Mouse (Mus musculus): ENCODE measurements around the gene Tns3.

- no peak for TF ChIP-seq CTCF (IDR thresholded peaks at IDR 0.05; ENCODE audit: low read depth)
- no peak for TF ChIP-seq EP300 (IDR thresholded peaks at IDR 0.05; ENCODE audit: low read depth)
These were observed 268.0 kb downstream of the Tns3 start for GRCm38 (mm10) chr11:8396329-8396728.

All from liver, postnatal 0 days (tissue).